Mouse (Mus musculus) cerebellum, postnatal 36 days (tissue): ENCODE measurements around the gene Tram1l1.
A peak's percentile ranks its signal among the peaks of the same experiment; 100 is the strongest.
"Not testable (repeated sequence)": the region's sequence is repeated elsewhere in the genome, so short reads cannot be mapped to it uniquely, and the experiment has no call there.

Experiments used
- DNase-seq, 2 experiments: peaks; one replicate each; pipeline ENCODE4 v3.0.0; 2021 to 2022; ENCODE audit warnings: mixed read lengths in 2 of 2

Gene Tram1l1

GRCm38 (mm10) chr3:124320821-124321576 is at the start of gene Tram1l1:
TSS of gene Tram1l1 (plus strand) at chr3:124320855.
- DNase-seq = peak; percentile 74 to 75

- DNase-seq = no peak
Measured at GRCm38 (mm10) chr3:124271229-124271628, 49.4 kb upstream of the Tram1l1 start.

GRCm38 (mm10) chr3:124271668-124272067 is 49.0 kb upstream of the Tram1l1 start:
- no peak for DNase-seq

- DNase-seq = peak; percentile 49 to 57
Measured at GRCm38 (mm10) chr3:124272465-124273089, 48.1 kb upstream of the Tram1l1 start.

GRCm38 (mm10) chr3:124274928-124275609 is 45.6 kb upstream of the Tram1l1 start:
- DNase-seq = peak; percentile 73

- DNase-seq = not testable (repeated sequence)
Measured at GRCm38 (mm10) chr3:124288936-124289335, 31.7 kb upstream of the Tram1l1 start.

- DNase-seq = no peak
Measured at GRCm38 (mm10) chr3:124319254-124319653, 1.4 kb upstream of the Tram1l1 start.

GRCm38 (mm10) chr3:124320398-124320797 is 257 bp upstream of the Tram1l1 start:
- DNase-seq = peak in 1 of 2 experiments; percentile 13

GRCm38 (mm10) chr3:124346445-124346844 is 25.8 kb downstream of the Tram1l1 start:
- DNase-seq = no peak

GRCm38 (mm10) chr3:124357533-124357932 is 36.9 kb downstream of the Tram1l1 start:
- no peak for DNase-seq

- no peak for DNase-seq
Measured at GRCm38 (mm10) chr3:124372031-124372430, 51.4 kb downstream of the Tram1l1 start.
